Mouse (Mus musculus): Measurements from ENCODE around the gene Dpp4.
A peak's percentile ranks its signal among the peaks of the same experiment; 100 is the strongest.

Gene Dpp4

GRCm38 (mm10) chr2:62412081-62412821 lies at the start of gene Dpp4:
TSS of gene Dpp4 (minus strand) at chr2:62412231.
- DNase-seq: no peak

- DNase-seq: no peak
Measured at GRCm38 (mm10) chr2:62460815-62461450, 48.9 kb upstream of the Dpp4 start.

- DNase-seq: no peak
Measured at GRCm38 (mm10) chr2:62460231-62460710, 48.2 kb upstream of the Dpp4 start.

- no peak for DNase-seq
Measured at GRCm38 (mm10) chr2:62459241-62460174, 47.5 kb upstream of the Dpp4 start.

GRCm38 (mm10) chr2:62458070-62458469 lies 46.0 kb upstream of the Dpp4 start:
- no peak for DNase-seq

GRCm38 (mm10) chr2:62454991-62455390 lies 43.0 kb upstream of the Dpp4 start:
- no peak for DNase-seq

- DNase-seq: no peak
Measured at GRCm38 (mm10) chr2:62454033-62454432, 42.0 kb upstream of the Dpp4 start.

GRCm38 (mm10) chr2:62450364-62450763 lies 38.3 kb upstream of the Dpp4 start:
- DNase-seq: no peak

GRCm38 (mm10) chr2:62449692-62450346 lies 37.8 kb upstream of the Dpp4 start:
- DNase-seq: no peak

- DNase-seq: no peak
Measured at GRCm38 (mm10) chr2:62440802-62441544, 28.9 kb upstream of the Dpp4 start.

GRCm38 (mm10) chr2:62440083-62440482 lies 28.1 kb upstream of the Dpp4 start:
- no peak for DNase-seq

GRCm38 (mm10) chr2:62431245-62431795 lies 19.3 kb upstream of the Dpp4 start:
- no peak for DNase-seq

- no peak for DNase-seq
Measured at GRCm38 (mm10) chr2:62425941-62426340, 13.9 kb upstream of the Dpp4 start.

- no peak for DNase-seq
Measured at GRCm38 (mm10) chr2:62423343-62423776, 11.3 kb upstream of the Dpp4 start.

GRCm38 (mm10) chr2:62422515-62423342 lies 10.7 kb upstream of the Dpp4 start:
- DNase-seq: no peak

- DNase-seq: no peak
Measured at GRCm38 (mm10) chr2:62421229-62421628, 9.2 kb upstream of the Dpp4 start.

GRCm38 (mm10) chr2:62420045-62420444 lies 8.0 kb upstream of the Dpp4 start:
- DNase-seq: no peak

- DNase-seq: no peak
Measured at GRCm38 (mm10) chr2:62417233-62417632, 5.2 kb upstream of the Dpp4 start.

- peak; percentile 76 for DNase-seq
Measured at GRCm38 (mm10) chr2:62411211-62412080, 585 bp downstream of the Dpp4 start.

Data from kidney, adult 11 months (tissue).